Mouse (Mus musculus) midbrain, embryonic 11.5 days (tissue): ENCODE measurements around the gene Mapk9. TPM values are rescaled to one million over a fixed set of nuclear protein-coding genes. Genes with fewer than 3 reads are reported as not detected.

Experiments used
- ATAC-seq: fragments of 200-750 bp; cut with Nextera tagmentation; 2 replicates; pipeline ENCODE4 v1.8.0; 2017; ENCODE audit warnings: moderate TSS enrichment, moderate library complexity; ENCODE audit not compliant: low FRiP score
- DNase-seq: peaks from one replicate; pipeline ENCODE4 v3.0.0; 2015; ENCODE audit warnings: low spot score; ENCODE audit errors: missing footprints
- H3K27ac ChIP-seq: fragments of 300-500 bp; sonication (generic); 2 replicates; pipeline ENCODE4 v1.5.1; 2014; ENCODE audit warnings: low read depth, low read length
- H3K27me3 ChIP-seq: fragments of 300-500 bp; sonication (generic); 2 replicates; pipeline ENCODE4 v1.6.1; 2014; ENCODE audit warnings: mild to moderate bottlenecking, low read length, moderate library complexity, mixed read lengths; ENCODE audit not compliant: control insufficient read depth, insufficient read depth
- H3K36me3 ChIP-seq: fragments of 300-500 bp; sonication (generic); 2 replicates; pipeline ENCODE4 v1.6.1; 2014; ENCODE audit warnings: mild to moderate bottlenecking, low read length, moderate library complexity, mixed read lengths; ENCODE audit not compliant: control insufficient read depth, insufficient read depth
- H3K4me1 ChIP-seq: fragments of 300-500 bp; sonication (generic); 2 replicates; pipeline ENCODE4 v1.6.1; 2014; ENCODE audit warnings: low read length; ENCODE audit not compliant: control insufficient read depth, insufficient read depth
- H3K4me2 ChIP-seq: fragments of 300-500 bp; sonication (generic); 2 replicates; pipeline ENCODE4 v1.6.1; 2014; ENCODE audit warnings: mild to moderate bottlenecking, moderate library complexity
- H3K4me3 ChIP-seq: fragments of 300-500 bp; sonication (generic); 2 replicates; pipeline ENCODE4 v1.5.1; 2014; ENCODE audit warnings: low read depth, low read length
- H3K9ac ChIP-seq: fragments of 300-500 bp; sonication (generic); 2 replicates; pipeline ENCODE4 v1.6.1; 2014; ENCODE audit warnings: low read length
- H3K9me3 ChIP-seq: fragments of 300-500 bp; sonication (generic); 2 replicates; pipeline ENCODE4 v1.6.1; 2016; ENCODE audit warnings: low read length; ENCODE audit not compliant: control insufficient read depth
- WGBS: fragments of 180-500 bp; shearing (Covaris S2); extraction: QIAGEN DNeasy Blood & Tissue Kit; methylation state at CpG from one replicate; pipeline ENCODE4 v1.1.7; 2014; 5-methylcytosine and 5-hydroxymethylcytosine counted together
- polyA plus RNA-seq: library from polyadenylated mRNA; unstranded; fragments of >200 nt; fragmentation: Nextera tagmentation; extraction: Ambion mirVana; gene quantifications from 2 replicates; pipeline ENCODE4 v1.2.1, GENCODE M21; 2014

Mapk9 gene
- polyA plus RNA-seq, 1 experiment from 2014 or later = 41.2 TPM

GRCm38 (mm10) chr11:49869762-49870161, 23.2 kb downstream of the Mapk9 start:
- ATAC-seq (peak; percentile 62; the same call in 1 of the 2 replicates), DNase-seq (peak; percentile 95)
- Histone ChIP-seq H3K27me3 (no peaks in the 10 kb centered on the region), H3K9me3 (no peaks in the 10 kb centered on the region), H3K4me1 (no peaks in the 10 kb centered on the region), H3K36me3 (peaks cover 6% of the 10 kb centered on the region; the same call in 1 of the 2 replicates), H3K4me3 (no peak overlapping the region), H3K27ac (no peak overlapping the region), H3K9ac (no peak overlapping the region), H3K4me2 (no peak overlapping the region)

- 0 out of 2 replicates have a peak, but pooled peaks have one; percentile 35 for ATAC-seq
Measured at GRCm38 (mm10) chr11:49871914-49872313, 25.4 kb downstream of the Mapk9 start.

GRCm38 (mm10) chr11:49872779-49873178, 26.2 kb downstream of the Mapk9 start:
- no peak overlapping the region for H3K4me3 ChIP-seq
- H3K4me1 ChIP-seq = no peaks in the 10 kb centered on the region
- no peak for ATAC-seq
- no peaks in the 10 kb centered on the region for H3K9me3 ChIP-seq
- 96% methylated on average over 6 of the region's 6 CpGs for WGBS
- no peak for DNase-seq
- H3K36me3 ChIP-seq = peaks cover 6% of the 10 kb centered on the region; the same call in 1 of the 2 replicates
- H3K9ac ChIP-seq = no peak overlapping the region
- no peaks in the 10 kb centered on the region for H3K27me3 ChIP-seq
- no peak overlapping the region for H3K4me2 ChIP-seq
- no peak overlapping the region for H3K27ac ChIP-seq

More at GRCm38 (mm10) chr11:49871914-49872313, 25.4 kb downstream of the Mapk9 start:
- H3K27me3 ChIP-seq = no peaks in the 10 kb centered on the region
- no peaks in the 10 kb centered on the region for H3K4me1 ChIP-seq
- peak; percentile 92 for DNase-seq
- no peak overlapping the region for H3K4me2 ChIP-seq
- H3K9ac ChIP-seq = no peak overlapping the region
- H3K9me3 ChIP-seq = no peaks in the 10 kb centered on the region
- no peak overlapping the region for H3K27ac ChIP-seq
- peaks cover 6% of the 10 kb centered on the region; the same call in 1 of the 2 replicates for H3K36me3 ChIP-seq
- 66% methylated on average over 6 of the region's 6 CpGs for WGBS
- no peak overlapping the region for H3K4me3 ChIP-seq

GRCm38 (mm10) chr11:49876948-49877817, 30.6 kb downstream of the Mapk9 start:
- WGBS = 95% methylated on average over 8 of the region's 8 CpGs
- no peak for ATAC-seq
- H3K9ac ChIP-seq = no peak overlapping the region
- no peak overlapping the region for H3K4me2 ChIP-seq
- no peak overlapping the region for H3K4me3 ChIP-seq
- no peak overlapping the region for H3K27ac ChIP-seq
- no peaks in the 10 kb centered on the region for H3K27me3 ChIP-seq
- H3K4me1 ChIP-seq = no peaks in the 10 kb centered on the region
- DNase-seq = no peak
- H3K9me3 ChIP-seq = no peaks in the 10 kb centered on the region
- 0 out of 2 replicates have a peak, but pooled peaks cover 2% of the 10 kb centered on the region for H3K36me3 ChIP-seq

GRCm38 (mm10) chr11:49879950-49880642, 33.5 kb downstream of the Mapk9 start:
- H3K27me3 ChIP-seq = no peaks in the 10 kb centered on the region
- no peak overlapping the region for H3K9ac ChIP-seq
- no peak for DNase-seq
- no peak overlapping the region for H3K27ac ChIP-seq
- no peak overlapping the region for H3K4me3 ChIP-seq
- ATAC-seq = no peak
- H3K9me3 ChIP-seq = no peaks in the 10 kb centered on the region
- no peaks in the 10 kb centered on the region for H3K36me3 ChIP-seq
- H3K4me1 ChIP-seq = no peaks in the 10 kb centered on the region
- H3K4me2 ChIP-seq = no peak overlapping the region
- 97% methylated on average over 3 of the region's 3 CpGs for WGBS

- H3K27me3 ChIP-seq = no peaks in the 10 kb centered on the region
- H3K4me3 ChIP-seq = no peak overlapping the region
- no peak overlapping the region for H3K27ac ChIP-seq
- H3K4me2 ChIP-seq = no peak overlapping the region
- H3K36me3 ChIP-seq = no peaks in the 10 kb centered on the region
- no peak overlapping the region for H3K9ac ChIP-seq
- no peak for ATAC-seq
- no peaks in the 10 kb centered on the region for H3K9me3 ChIP-seq
- no peak for DNase-seq
- 95% methylated on average over 3 of the region's 3 CpGs for WGBS
- H3K4me1 ChIP-seq = no peaks in the 10 kb centered on the region
Measured at GRCm38 (mm10) chr11:49883394-49883793, 36.8 kb downstream of the Mapk9 start.

GRCm38 (mm10) chr11:49888469-49888868, 41.9 kb downstream of the Mapk9 start:
- no peak overlapping the region for H3K4me3 ChIP-seq
- WGBS = 83% methylated on average over 5 of the region's 5 CpGs
- H3K27ac ChIP-seq = no peak overlapping the region
- H3K4me2 ChIP-seq = no peak overlapping the region
- H3K9ac ChIP-seq = no peak overlapping the region
- H3K4me1 ChIP-seq = no peaks in the 10 kb centered on the region
- ATAC-seq (no peak), DNase-seq (no peak)
- no peaks in the 10 kb centered on the region for H3K27me3 ChIP-seq
- H3K9me3 ChIP-seq = no peaks in the 10 kb centered on the region
- no peaks in the 10 kb centered on the region for H3K36me3 ChIP-seq

- no peak for ATAC-seq
- 90% methylated on average over 5 of the region's 5 CpGs for WGBS
- Histone ChIP-seq H3K27me3 (no peaks in the 10 kb centered on the region), H3K27ac (no peak overlapping the region), H3K9me3 (no peaks in the 10 kb centered on the region), H3K4me1 (no peaks in the 10 kb centered on the region), H3K36me3 (no peaks in the 10 kb centered on the region), H3K4me3 (no peak overlapping the region), H3K4me2 (no peak overlapping the region), H3K9ac (no peak overlapping the region)
- DNase-seq = no peak
Measured at GRCm38 (mm10) chr11:49891993-49892392, 45.4 kb downstream of the Mapk9 start.

GRCm38 (mm10) chr11:49893806-49894205, 47.3 kb downstream of the Mapk9 start:
- Histone ChIP-seq H3K36me3 (no peaks in the 10 kb centered on the region), H3K9me3 (no peaks in the 10 kb centered on the region), H3K27me3 (no peaks in the 10 kb centered on the region), H3K4me2 (no peak overlapping the region), H3K27ac (no peak overlapping the region), H3K4me3 (no peak overlapping the region), H3K9ac (no peak overlapping the region), H3K4me1 (no peaks in the 10 kb centered on the region)
- WGBS = 85% methylated on average over 11 of the region's 11 CpGs
- no peak for DNase-seq
- no peak for ATAC-seq
